Mouse (Mus musculus) lung, embryonic 14.5 days (tissue): Measurements from ENCODE around the gene Grip1. TPM values are rescaled to one million over a fixed set of nuclear protein-coding genes. Genes with fewer than 3 reads are reported as not detected.

Experiments used
- ATAC-seq: fragments of 200-750 bp; cut with Nextera tagmentation; 2 replicates; pipeline ENCODE4 v1.8.0; 2017; ENCODE audit warnings: mild to moderate bottlenecking, moderate TSS enrichment, moderate library complexity; ENCODE audit not compliant: insufficient read depth
- DNase-seq: peaks from one replicate; pipeline ENCODE4 v3.0.0-alpha.2; 2015
- H3K27ac ChIP-seq: fragments of 300-500 bp; sonication (generic); 2 replicates; pipeline ENCODE4 v1.5.1; 2014; ENCODE audit warnings: low read depth, mild to moderate bottlenecking, moderate library complexity
- H3K27me3 ChIP-seq: fragments of 300-500 bp; sonication (generic); 2 replicates; pipeline ENCODE4 v1.6.1; 2014; ENCODE audit warnings: low read length, control low read depth; ENCODE audit not compliant: insufficient read depth
- H3K36me3 ChIP-seq: fragments of 300-500 bp; sonication (generic); 2 replicates; pipeline ENCODE4 v1.6.1; 2014; ENCODE audit warnings: control low read depth; ENCODE audit not compliant: insufficient read depth
- H3K4me1 ChIP-seq: fragments of 300-500 bp; sonication (generic); 2 replicates; pipeline ENCODE4 v1.6.1; 2014; ENCODE audit warnings: antibody characterized with exemption, control low read depth; ENCODE audit not compliant: insufficient read depth
- H3K4me2 ChIP-seq: fragments of 300-500 bp; sonication (generic); 2 replicates; pipeline ENCODE4 v1.6.1; 2014; ENCODE audit warnings: mild to moderate bottlenecking
- H3K4me3 ChIP-seq: fragments of 300-500 bp; sonication (generic); 2 replicates; pipeline ENCODE4 v1.5.1; 2014; ENCODE audit warnings: low read depth, low read length
- H3K9ac ChIP-seq: fragments of 300-500 bp; sonication (generic); 2 replicates; pipeline ENCODE4 v1.6.1; 2014
- H3K9me3 ChIP-seq: fragments of 300-500 bp; sonication (generic); 2 replicates; pipeline ENCODE4 v1.6.1; 2016; ENCODE audit warnings: low read depth, low read length, control low read depth
- CTCF ChIP-seq: IDR thresholded peaks from 2 replicates; pipeline ENCODE4 v1.5.1; 2016; ENCODE audit warnings: antibody characterized with exemption, low read depth
- WGBS: fragments of 180-500 bp; shearing (Covaris S2); extraction: QIAGEN DNeasy Blood & Tissue Kit; methylation state at CpG from one replicate; pipeline ENCODE4 v1.1.7; 2014; 5-methylcytosine and 5-hydroxymethylcytosine counted together
- polyA plus RNA-seq: library from polyadenylated mRNA; unstranded; fragments of >200 nt; fragmentation: Nextera tagmentation; extraction: Ambion mirVana; gene quantifications from 2 replicates; pipeline ENCODE4 v1.2.1, GENCODE M21; 2014

Grip1 gene
- polyA plus RNA-seq, 1 experiment from 2014 or later, result 2.6 TPM

DNA sequence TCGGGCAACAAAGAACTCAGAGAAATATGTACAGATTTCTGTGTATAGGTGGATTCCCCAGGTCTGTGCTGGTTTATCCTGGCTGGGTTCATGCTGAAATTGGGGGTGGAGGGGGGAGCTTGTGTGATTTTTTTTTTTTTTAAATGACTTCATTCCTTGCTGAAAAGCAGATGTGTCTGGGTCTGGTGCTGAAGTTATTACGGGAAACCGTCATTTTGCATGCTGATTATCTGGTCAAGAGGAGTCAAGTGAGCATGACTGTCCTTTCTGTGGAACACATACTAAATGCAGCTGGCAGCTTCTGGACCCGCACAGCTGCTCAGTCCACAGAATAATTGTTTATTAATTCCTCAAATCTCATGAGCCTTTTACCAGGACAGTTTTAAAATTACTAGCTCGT lies 366.1 kb downstream of the Grip1 start:
- Histone ChIP-seq H3K4me1 (peaks cover 12% of the 10 kb centered on the region), H3K4me3 (peak overlapping the region; percentile 18), H3K27me3 (no peaks in the 10 kb centered on the region), H3K27ac (no peak overlapping the region), H3K9me3 (no peaks in the 10 kb centered on the region), H3K36me3 (no peaks in the 10 kb centered on the region), H3K9ac (no peak overlapping the region), H3K4me2 (peak overlapping the region; percentile 56)
- DNase-seq (peak; percentile 56), ATAC-seq (no peak)
- WGBS, result 25% methylated on average over 5 of the region's 5 CpGs
- TF ChIP-seq CTCF, result no peak

DNA sequence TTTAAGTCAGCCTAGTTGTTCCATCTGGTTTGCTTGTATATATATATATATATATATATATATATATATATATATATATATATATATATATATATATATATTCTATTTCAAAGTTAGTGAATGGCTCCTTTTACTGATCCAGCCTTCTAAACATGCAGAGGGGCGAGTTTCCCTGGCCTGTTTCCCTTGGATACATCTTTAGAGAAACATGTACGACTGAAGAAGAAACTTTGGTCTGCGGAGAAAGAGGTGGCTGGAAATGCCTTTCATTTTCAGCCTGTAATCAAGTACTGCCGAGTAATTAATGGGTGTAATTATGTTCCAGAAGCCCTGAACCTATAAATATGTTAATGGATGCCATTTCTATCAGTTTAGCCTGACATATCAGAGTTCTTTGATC lies 366.8 kb downstream of the Grip1 start:
- no peaks in the 10 kb centered on the region for H3K9me3 ChIP-seq
- H3K27me3 ChIP-seq, result no peaks in the 10 kb centered on the region
- TF ChIP-seq CTCF, result no peak
- peak; percentile 8 for DNase-seq
- H3K4me2 ChIP-seq, result no peak overlapping the region
- no peak overlapping the region for H3K9ac ChIP-seq
- peaks cover 12% of the 10 kb centered on the region for H3K4me1 ChIP-seq
- no peaks in the 10 kb centered on the region for H3K36me3 ChIP-seq
- no peak for ATAC-seq
- WGBS, result 32% methylated on average over 4 of the region's 4 CpGs
- H3K4me3 ChIP-seq, result no peak overlapping the region
- H3K27ac ChIP-seq, result no peak overlapping the region

DNA sequence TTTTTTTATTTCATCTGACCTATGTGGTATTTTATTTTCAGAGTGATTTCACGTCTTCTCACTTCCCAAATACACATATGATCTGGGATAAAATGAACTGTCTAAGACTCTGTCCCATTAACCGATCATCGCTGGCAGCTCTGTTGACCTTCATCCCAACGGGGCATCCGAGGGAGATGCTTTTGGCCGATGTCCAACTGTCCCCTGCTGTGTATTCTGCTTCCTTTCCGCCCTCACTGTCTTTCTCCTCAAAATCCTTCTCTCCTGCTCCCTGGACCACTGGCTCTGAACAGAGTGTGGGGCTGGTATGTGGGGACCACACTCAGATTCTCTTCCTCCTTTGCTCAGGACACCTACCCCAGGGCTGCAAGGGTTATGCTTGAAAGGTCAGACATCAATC lies 370.1 kb downstream of the Grip1 start:
- H3K9me3 ChIP-seq, result no peaks in the 10 kb centered on the region
- H3K36me3 ChIP-seq, result no peaks in the 10 kb centered on the region
- no peak for TF ChIP-seq CTCF
- no peak overlapping the region for H3K4me2 ChIP-seq
- 39% methylated on average over 7 of the region's 7 CpGs for WGBS
- peaks cover 12% of the 10 kb centered on the region for H3K4me1 ChIP-seq
- no peak overlapping the region for H3K9ac ChIP-seq
- H3K4me3 ChIP-seq, result no peak overlapping the region
- ATAC-seq (0 out of 2 replicates have a peak, but pooled peaks have one; percentile 28), DNase-seq (peak; percentile 75)
- no peak overlapping the region for H3K27ac ChIP-seq
- H3K27me3 ChIP-seq, result no peaks in the 10 kb centered on the region

DNA sequence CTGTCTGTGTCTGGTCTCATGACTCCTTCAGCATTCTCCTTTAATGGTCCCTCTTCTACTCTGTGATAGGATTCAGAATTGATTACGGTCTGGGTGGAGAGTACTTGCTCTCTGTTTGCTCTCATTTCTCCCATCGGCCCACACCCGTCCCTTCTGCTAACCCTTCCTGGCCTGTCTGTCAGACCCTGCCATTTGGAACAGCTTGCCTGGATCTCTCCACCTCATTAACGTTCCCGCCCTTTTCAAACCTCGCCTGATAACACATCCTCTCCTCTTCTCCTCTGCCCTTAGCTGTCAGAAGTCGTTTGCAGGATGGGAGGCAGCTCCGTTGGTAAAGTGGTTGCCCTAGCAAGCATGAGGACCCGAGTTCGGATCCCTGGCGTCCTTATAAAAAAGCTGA lies 370.9 kb downstream of the Grip1 start:
- Histone ChIP-seq H3K27me3 (no peaks in the 10 kb centered on the region), H3K9ac (no peak overlapping the region), H3K9me3 (no peaks in the 10 kb centered on the region), H3K4me3 (no peak overlapping the region), H3K4me1 (peaks cover 5% of the 10 kb centered on the region), H3K27ac (no peak overlapping the region), H3K36me3 (no peaks in the 10 kb centered on the region), H3K4me2 (no peak overlapping the region)
- 29% methylated on average over 11 of the region's 11 CpGs for WGBS
- DNase-seq, result peak; percentile 71
- peak; percentile 78 for ATAC-seq
- no peak for TF ChIP-seq CTCF

DNA sequence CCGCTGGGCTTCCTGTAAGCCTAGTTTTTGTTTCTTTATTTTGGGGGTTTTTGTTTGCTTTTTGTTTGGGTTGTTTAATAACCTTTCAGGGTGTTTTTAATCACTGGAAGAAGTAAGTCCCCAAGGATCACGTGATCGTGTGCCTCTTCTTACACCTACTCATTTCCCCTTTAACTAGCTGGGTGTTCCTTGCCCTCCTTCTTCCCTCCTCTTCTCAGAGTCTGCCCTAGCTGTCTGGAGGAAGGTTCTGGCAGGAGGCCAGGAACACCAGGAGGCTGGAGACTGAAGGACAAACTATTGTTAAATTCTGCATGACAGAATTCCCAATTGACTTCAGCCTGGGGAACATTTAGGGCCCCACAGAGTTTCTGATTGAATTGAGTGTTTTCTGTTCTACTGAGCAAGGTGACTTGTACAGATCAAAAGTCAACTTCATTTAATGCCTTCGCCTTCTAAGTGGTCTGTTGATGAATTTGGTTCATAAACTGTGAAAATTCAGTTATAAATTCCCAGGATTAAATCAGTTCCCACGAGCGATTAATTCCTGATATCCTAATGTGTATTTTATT lies 376.8 kb downstream of the Grip1 start:
- Histone ChIP-seq H3K9ac (no peak overlapping the region), H3K4me1 (no peaks in the 10 kb centered on the region), H3K4me3 (no peak overlapping the region), H3K27ac (no peak overlapping the region), H3K9me3 (no peaks in the 10 kb centered on the region; the same call in 1 of the 2 replicates), H3K36me3 (no peaks in the 10 kb centered on the region), H3K4me2 (no peak overlapping the region), H3K27me3 (no peaks in the 10 kb centered on the region)
- ATAC-seq (peak; percentile 62; the same call in 1 of the 2 replicates), DNase-seq (peak; percentile 68)
- no peak for TF ChIP-seq CTCF
- 71% methylated on average over 6 of the region's 6 CpGs for WGBS

DNA sequence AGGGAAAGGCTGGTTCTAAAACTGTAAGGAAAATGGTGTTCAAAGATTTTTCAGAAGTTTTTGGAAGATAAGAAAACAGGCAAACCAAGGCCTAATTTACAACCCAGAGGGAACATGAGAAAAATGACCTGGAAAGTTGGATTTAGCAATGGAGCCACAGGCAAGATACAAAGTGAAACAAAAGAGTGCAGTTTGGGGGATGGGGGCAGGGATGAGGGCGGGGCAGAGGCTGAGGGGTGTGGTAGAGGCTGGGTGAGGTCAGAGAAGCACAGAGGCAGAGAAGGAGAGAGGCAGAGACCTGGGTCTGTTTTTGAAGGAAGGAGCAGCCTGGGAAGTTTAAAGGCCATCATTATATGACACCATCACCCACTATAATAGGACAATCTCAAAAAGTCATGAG lies 377.5 kb downstream of the Grip1 start:
- ATAC-seq (no peak), DNase-seq (no peak)
- Histone ChIP-seq H3K27ac (no peak overlapping the region), H3K4me3 (no peak overlapping the region), H3K9ac (no peak overlapping the region), H3K4me1 (no peaks in the 10 kb centered on the region), H3K36me3 (no peaks in the 10 kb centered on the region), H3K9me3 (no peaks in the 10 kb centered on the region; the same call in 1 of the 2 replicates), H3K27me3 (no peaks in the 10 kb centered on the region), H3K4me2 (no peak overlapping the region)
- 63% methylated on average over 1 of the region's 1 CpGs for WGBS
- no peak for TF ChIP-seq CTCF

DNA sequence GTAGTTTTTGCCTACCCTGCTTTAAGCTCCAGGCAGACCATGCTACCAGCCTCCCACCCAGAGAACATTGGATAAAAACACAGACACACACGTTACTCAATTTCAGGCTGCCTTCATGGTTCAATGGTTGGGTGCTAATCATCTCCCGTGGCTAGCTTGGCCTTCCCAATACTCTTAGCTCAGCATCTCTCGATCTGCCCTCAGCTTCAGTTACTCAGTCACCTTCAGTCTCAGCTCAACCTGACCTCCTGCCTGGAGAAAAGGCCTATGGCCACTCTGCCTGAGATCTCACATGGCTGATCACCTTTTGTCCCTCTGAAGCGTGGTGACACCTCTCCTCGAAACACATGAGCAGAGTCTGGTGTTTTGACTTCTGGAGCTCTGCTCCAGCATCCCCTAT lies 379.7 kb downstream of the Grip1 start:
- Histone ChIP-seq H3K4me1 (no peaks in the 10 kb centered on the region), H3K27ac (no peak overlapping the region), H3K4me2 (no peak overlapping the region), H3K27me3 (no peaks in the 10 kb centered on the region), H3K4me3 (no peak overlapping the region), H3K36me3 (no peaks in the 10 kb centered on the region), H3K9me3 (no peaks in the 10 kb centered on the region; the same call in 1 of the 2 replicates), H3K9ac (no peak overlapping the region)
- 85% methylated on average over 5 of the region's 5 CpGs for whole genome bisulfite sequencing
- ATAC-seq (no peak), DNase-seq (no peak)
- TF ChIP-seq CTCF, result no peak
